Mouse (Mus musculus) embryonic facial prominence, embryonic 14.5 days (tissue): ENCODE results near the gene Pdk2. TPM values are rescaled to one million over a fixed set of nuclear protein-coding genes. Genes with fewer than 3 reads are reported as not detected.

Experiments
- ATAC-seq: fragments of 200-750 bp; cut with Nextera tagmentation; 2 replicates; pipeline ENCODE4 v1.8.0; 2017; ENCODE audit warnings: low read depth, moderate number of reproducible peaks, moderate TSS enrichment
- DNase-seq: peaks from one replicate; pipeline ENCODE4 v3.0.0-alpha.2; 2015; ENCODE audit warnings: low spot score
- H3K27ac ChIP-seq: fragments of 300-500 bp; sonication (generic); replicated peaks from 2 replicates; pipeline ENCODE4 v1.5.1; 2014; ENCODE audit warnings: low read depth, mild to moderate bottlenecking, low read length, moderate library complexity
- H3K27me3 ChIP-seq: fragments of 300-500 bp; sonication (generic); replicated peaks from 2 replicates; pipeline ENCODE4 v1.6.1; 2014; ENCODE audit warnings: low read length; ENCODE audit not compliant: control insufficient read depth, insufficient read depth
- H3K36me3 ChIP-seq: fragments of 300-500 bp; sonication (generic); 2 replicates; pipeline ENCODE4 v1.6.1; 2014; ENCODE audit warnings: low read length, mixed read lengths; ENCODE audit not compliant: control insufficient read depth, insufficient read depth
- H3K4me1 ChIP-seq: fragments of 300-500 bp; sonication (generic); 2 replicates; pipeline ENCODE4 v1.6.1; 2014; ENCODE audit warnings: antibody characterized with exemption, low read length; ENCODE audit not compliant: control insufficient read depth, insufficient read depth
- H3K4me2 ChIP-seq: fragments of 300-500 bp; sonication (generic); 2 replicates; pipeline ENCODE4 v1.6.1; 2014; ENCODE audit warnings: low read depth, mild to moderate bottlenecking, low read length, moderate library complexity, mixed read lengths
- H3K4me3 ChIP-seq: fragments of 300-500 bp; sonication (generic); 2 replicates; pipeline ENCODE4 v1.5.1; 2014; ENCODE audit warnings: low read depth, mild to moderate bottlenecking, low read length
- H3K9ac ChIP-seq: fragments of 300-500 bp; sonication (generic); 2 replicates; pipeline ENCODE4 v1.6.1; 2014; ENCODE audit warnings: low read depth, mild to moderate bottlenecking, low read length, moderate library complexity, mixed read lengths
- H3K9me3 ChIP-seq: fragments of 300-500 bp; sonication (generic); 2 replicates; pipeline ENCODE4 v1.6.1; 2016; ENCODE audit warnings: low read length; ENCODE audit not compliant: control insufficient read depth
- WGBS: fragments of 180-500 bp; shearing (Covaris S2); extraction: QIAGEN DNeasy Blood & Tissue Kit; methylation state at CpG from one replicate; pipeline ENCODE4 v1.1.7; 2014; 5-methylcytosine and 5-hydroxymethylcytosine counted together
- polyA plus RNA-seq: library from polyadenylated mRNA; unstranded; fragments of >200 nt; fragmentation: Nextera tagmentation; extraction: Ambion mirVana; gene quantifications from 2 replicates; pipeline ENCODE4 v1.2.1, GENCODE M21; 2014

Gene Pdk2
- polyA plus RNA-seq, 1 experiment from 2014 or later = 41.6 TPM

DNA sequence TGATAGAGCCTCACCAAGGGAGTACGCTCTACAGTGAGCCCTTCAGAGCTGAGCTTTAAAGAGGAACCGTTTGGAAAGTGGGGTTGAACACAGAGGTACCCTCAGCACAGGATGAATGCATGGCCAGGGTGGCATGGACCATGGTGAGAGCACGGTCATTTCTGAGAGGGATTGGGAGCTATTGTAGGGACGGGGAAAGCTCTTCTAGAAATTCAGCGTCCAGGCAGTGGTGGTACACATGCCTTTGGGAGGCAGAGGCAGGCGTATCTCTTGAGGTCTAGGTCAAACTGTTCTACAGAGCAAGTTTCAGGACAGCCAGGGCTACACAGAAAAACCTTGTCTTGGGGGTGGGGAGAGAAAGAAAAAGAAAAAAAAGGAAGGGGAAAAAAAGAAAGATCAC lies 44.2 kb downstream of the Pdk2 start:
- no peak overlapping the region for H3K9ac ChIP-seq
- H3K36me3 ChIP-seq = peaks cover 58% of the 10 kb centered on the region
- H3K4me1 ChIP-seq = peaks cover 29% of the 10 kb centered on the region
- no peaks in the 10 kb centered on the region for H3K27me3 ChIP-seq
- no peak overlapping the region for H3K4me2 ChIP-seq
- H3K9me3 ChIP-seq = no peaks in the 10 kb centered on the region
- DNase-seq (no peak), ATAC-seq (no peak)
- H3K27ac ChIP-seq = no peak overlapping the region
- WGBS = 92% methylated on average over 6 of the region's 6 CpGs
- no peak overlapping the region for H3K4me3 ChIP-seq

DNA sequence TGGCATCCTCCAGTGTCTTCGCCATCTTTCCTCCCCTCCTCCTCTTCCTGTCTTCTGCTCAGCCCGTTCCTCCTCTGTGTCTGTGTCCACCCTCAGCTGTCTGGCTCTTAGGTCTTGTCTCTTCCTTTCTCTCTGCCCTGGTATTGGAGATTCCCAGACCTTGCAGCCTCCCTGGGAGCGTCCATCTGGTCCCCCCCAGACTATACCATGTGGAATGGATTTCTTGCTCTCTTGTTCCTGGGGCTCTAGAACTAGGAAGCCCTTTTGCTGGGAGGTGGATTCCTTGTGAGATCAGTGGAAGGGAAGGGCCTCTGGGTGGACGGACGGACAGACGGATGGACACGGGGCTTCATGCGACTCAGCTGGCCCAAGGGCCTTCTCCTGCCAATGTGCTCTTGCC lies 45.1 kb downstream of the Pdk2 start:
- 80% methylated on average over 8 of the region's 8 CpGs for WGBS
- Histone ChIP-seq H3K27ac (no peak overlapping the region), H3K4me3 (no peak overlapping the region), H3K9me3 (no peaks in the 10 kb centered on the region), H3K4me2 (peak overlapping the region; percentile 96; the same call in 1 of the 2 replicates), H3K4me1 (peaks cover 29% of the 10 kb centered on the region), H3K36me3 (peaks cover 49% of the 10 kb centered on the region), H3K27me3 (no peaks in the 10 kb centered on the region), H3K9ac (no peak overlapping the region)
- no peak for DNase-seq
- no peak for ATAC-seq

DNA sequence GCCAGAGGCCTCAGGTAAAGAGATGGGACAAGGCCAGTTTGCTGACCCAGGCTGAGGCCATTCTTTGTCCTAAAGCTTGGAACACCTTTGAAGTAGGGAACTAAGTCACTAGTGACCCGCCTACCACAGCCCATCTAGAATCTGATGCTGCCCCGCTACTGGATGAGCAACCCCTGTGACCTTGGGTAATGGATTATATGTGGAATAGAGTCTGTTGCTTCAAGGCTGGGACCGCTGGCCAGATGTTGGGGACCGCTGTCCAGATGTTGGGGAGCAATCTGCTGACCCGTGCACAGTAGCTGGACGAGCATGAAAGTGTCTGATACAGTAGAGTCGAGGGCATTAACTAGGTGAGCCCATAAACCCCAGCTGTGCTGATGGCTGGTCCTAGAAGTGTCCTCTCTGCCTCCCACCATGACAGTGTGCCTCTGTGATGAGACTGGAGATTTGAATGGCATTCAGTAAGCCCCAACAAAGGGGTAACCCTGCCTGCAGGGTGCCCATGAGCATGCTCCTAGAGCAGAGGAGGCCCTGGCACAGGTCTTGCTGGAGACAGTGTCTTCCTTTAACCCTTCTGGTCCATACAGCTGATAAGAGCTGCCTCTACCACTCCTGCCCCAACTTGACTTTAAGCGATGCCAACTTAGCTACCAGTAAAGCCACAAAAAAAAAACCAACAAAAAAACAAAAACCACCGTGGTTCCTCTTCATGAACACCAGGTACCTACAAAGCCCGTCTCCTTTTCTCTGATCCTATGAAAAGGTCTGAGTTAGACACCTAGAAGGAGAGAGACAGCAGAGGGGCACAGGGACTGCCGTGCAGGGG lies 46.0 kb downstream of the Pdk2 start:
- Histone ChIP-seq H3K9ac (peak overlapping the region; percentile 92), H3K36me3 (peaks cover 40% of the 10 kb centered on the region)
- WGBS = 86% methylated on average over 11 of the region's 11 CpGs

DNA sequence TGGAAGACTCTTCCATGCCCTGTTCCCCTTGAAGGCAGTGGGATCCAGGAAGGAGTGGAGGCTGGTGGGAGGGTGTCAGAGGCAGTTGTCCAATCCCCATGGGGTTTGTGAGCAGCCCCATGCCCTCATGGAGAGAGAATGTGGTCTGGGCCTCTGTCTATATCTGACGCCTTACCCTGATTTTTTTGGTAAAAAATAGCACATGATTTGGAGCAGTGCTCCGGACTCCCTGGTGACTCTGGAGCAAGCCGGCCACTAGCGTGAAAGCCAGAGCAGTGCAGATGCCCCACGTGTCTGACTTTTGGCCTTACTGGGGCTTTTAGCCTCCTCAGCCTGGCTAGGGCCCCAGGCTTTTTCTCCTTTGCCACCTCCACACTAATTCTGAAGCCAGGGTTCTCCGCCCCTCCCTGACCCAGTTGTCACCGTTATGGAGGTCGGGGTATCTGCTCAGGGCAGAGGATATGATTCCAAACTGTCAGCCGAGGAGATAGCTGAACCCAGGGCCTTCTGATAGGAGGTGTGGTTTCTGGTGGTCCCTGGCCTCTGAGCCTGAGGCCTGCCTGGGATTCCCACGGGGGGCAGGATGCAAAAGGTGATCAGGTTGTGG lies 46.8 kb downstream of the Pdk2 start:
- no peak for ATAC-seq
- no peaks in the 10 kb centered on the region for H3K9me3 ChIP-seq
- peak overlapping the region; percentile 96 for H3K4me2 ChIP-seq
- peaks cover 32% of the 10 kb centered on the region for H3K36me3 ChIP-seq
- H3K4me3 ChIP-seq = peak overlapping the region; percentile 91
- peaks cover 39% of the 10 kb centered on the region for H3K4me1 ChIP-seq
- H3K27me3 ChIP-seq = no peaks in the 10 kb centered on the region
- DNase-seq = no peak
- no peak overlapping the region for H3K27ac ChIP-seq
- WGBS = 46% methylated on average over 9 of the region's 10 CpGs
- H3K9ac ChIP-seq = peak overlapping the region; percentile 92

More for the DNA sequence above, 46.0 kb downstream of the Pdk2 start:
- H3K4me3 ChIP-seq = peak overlapping the region; percentile 91
- no peak overlapping the region; the same call in 1 of the 2 replicates for H3K27ac ChIP-seq
- DNase-seq = no peak
- no peak for ATAC-seq
- peak overlapping the region; percentile 96 for H3K4me2 ChIP-seq
- no peaks in the 10 kb centered on the region for H3K27me3 ChIP-seq
- H3K4me1 ChIP-seq = peaks cover 34% of the 10 kb centered on the region
- no peaks in the 10 kb centered on the region for H3K9me3 ChIP-seq

DNA sequence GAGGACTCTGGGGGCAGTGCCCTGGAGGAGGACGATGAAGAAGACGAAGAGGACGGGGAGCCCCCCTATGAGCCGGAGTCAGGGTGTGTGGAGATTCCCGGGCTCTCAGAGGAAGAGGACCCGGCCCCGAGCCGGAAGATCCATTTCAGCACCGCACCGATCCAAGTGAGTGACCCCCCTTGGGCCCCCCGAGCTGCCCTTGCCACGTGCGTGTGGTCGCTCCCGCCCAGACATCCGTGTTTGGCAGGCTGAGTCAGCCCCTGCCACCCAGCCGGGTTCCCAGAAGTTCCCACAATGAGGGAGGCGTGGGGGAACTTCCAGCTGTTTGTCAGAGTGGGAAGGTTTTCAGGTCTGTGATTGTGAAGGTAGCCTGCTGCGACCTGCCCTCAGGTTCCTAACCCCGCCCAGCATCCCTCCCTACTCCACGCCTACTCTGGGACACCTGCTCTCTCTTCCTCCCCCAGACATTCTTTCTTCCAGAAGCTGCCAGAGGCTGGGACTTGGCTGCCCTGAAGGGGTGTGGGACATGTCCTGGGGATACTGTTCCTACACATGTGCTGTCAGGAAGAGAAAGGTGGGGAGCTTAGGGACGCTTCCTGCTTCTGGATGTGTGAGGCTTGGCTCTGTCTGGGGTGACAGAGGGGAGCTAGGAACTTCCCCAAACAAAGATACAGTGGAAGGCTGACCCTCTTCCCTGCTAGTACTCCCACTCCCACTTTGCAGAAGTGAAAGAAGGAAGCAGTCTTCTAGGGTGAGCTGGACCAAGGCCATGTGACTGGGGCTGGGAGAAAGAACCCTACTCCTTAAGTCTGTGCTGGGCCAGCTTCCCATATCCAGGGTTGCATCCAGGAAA lies 48.2 kb downstream of the Pdk2 start:
- Histone ChIP-seq H3K9ac (peak overlapping the region; percentile 92), H3K4me3 (peak overlapping the region; percentile 91), H3K36me3 (peaks cover 18% of the 10 kb centered on the region), H3K4me1 (peaks cover 52% of the 10 kb centered on the region), H3K4me2 (peak overlapping the region; percentile 96), H3K27ac (0 out of 2 replicates have a peak overlapping the region, but pooled peaks have one; percentile 16), H3K9me3 (no peaks in the 10 kb centered on the region), H3K27me3 (no peaks in the 10 kb centered on the region)
- DNase-seq (peak; percentile 83), ATAC-seq (peak; percentile 17; the same call in 1 of the 2 replicates)
- WGBS = 1% methylated on average over 21 of the region's 22 CpGs

DNA sequence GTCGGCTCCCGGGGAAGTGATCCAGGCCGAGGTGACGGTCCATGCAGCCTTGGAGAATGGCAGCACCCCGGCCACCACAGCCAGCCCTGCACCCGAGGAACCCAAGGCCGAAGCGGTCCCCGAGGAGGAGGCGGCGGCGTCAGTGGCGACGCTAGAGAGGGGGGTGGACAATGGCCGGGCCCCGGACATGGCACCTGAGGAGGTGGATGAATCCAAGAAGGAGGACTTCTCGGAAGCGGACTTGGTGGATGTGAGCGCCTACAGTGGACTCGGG lies 48.7 kb downstream of the Pdk2 start:
- Histone ChIP-seq H3K4me1 (peaks cover 55% of the 10 kb centered on the region), H3K27ac (0 out of 2 replicates have a peak overlapping the region, but pooled peaks have one; percentile 16), H3K4me3 (peak overlapping the region; percentile 91), H3K9me3 (no peaks in the 10 kb centered on the region), H3K36me3 (peaks cover 13% of the 10 kb centered on the region), H3K4me2 (peak overlapping the region; percentile 96), H3K9ac (peak overlapping the region; percentile 92), H3K27me3 (no peaks in the 10 kb centered on the region)
- under 1% methylated on average over 19 of the region's 20 CpGs for WGBS
- DNase-seq (no peak), ATAC-seq (no peak)

DNA sequence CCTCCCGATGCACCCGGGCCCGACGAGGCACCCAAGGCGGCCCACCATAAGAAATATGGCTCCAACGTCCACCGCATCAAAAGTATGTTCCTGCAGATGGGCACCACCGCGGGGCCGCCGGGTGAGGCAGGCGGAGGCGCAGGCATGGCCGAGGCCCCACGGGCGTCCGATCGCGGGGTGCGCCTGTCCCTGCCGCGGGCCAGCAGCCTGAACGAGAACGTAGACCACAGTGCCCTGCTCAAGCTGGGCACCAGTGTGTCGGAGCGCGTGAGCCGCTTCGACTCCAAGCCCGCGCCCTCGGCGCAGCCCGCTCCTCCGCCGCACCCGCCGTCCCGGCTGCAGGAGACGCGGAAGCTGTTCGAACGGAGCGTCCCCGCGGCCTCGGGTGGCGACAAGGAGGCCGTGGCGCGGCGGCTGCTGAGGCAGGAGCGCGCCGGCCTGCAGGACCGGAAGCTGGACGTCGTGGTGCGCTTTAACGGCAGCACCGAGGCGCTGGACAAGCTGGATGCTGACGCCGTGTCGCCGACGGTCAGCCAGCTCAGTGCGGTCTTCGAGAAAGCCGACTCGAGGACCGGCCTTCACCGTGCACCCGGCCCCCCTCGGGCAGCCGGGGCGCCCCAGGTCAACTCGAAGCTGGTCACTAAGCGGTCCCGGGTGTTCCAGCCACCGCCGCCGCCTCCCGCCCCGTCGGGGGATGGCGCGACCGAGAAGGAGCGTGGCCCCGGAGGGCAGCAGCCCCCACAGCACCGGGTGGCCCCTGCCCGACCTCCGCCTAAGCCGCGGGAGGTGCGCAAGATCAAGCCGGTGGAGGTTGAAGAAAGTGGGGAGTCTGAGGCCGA lies 49.3 kb downstream of the Pdk2 start:
- Histone ChIP-seq H3K9ac (peak overlapping the region; percentile 92), H3K36me3 (peaks cover 7% of the 10 kb centered on the region), H3K27me3 (no peaks in the 10 kb centered on the region), H3K4me3 (peak overlapping the region; percentile 91), H3K9me3 (no peaks in the 10 kb centered on the region), H3K27ac (peak overlapping the region; percentile 94), H3K4me1 (peaks cover 55% of the 10 kb centered on the region), H3K4me2 (peak overlapping the region; percentile 96)
- WGBS = under 1% methylated on average over 30 of the region's 99 CpGs
- no peak for DNase-seq
- ATAC-seq = no peak
